Mouse (Mus musculus): ENCODE results near the gene Hoxd4. TPM values are rescaled to one million over a fixed set of nuclear protein-coding genes. Genes with fewer than 3 reads are reported as not detected.
A peak's percentile ranks its signal among the peaks of the same experiment; 100 is the strongest.

Hoxd4 gene
- total RNA-seq, 1 experiment, result 0.94 TPM

- H3K9me3 ChIP-seq (ENCODE audit: control insufficient read depth, insufficient read depth, low read depth, low read length), result no peaks in the 10 kb centered on the region
- no peak for DNase-seq (ENCODE audit: low read depth, low spot score)
- H3K4me1 ChIP-seq (ENCODE audit: control insufficient read depth in 2 of 2, insufficient read depth in 2 of 2, low read length in 2 of 2, poor library complexity in 1 of 2), result peaks cover 0 to 4% of the 10 kb centered on the region in 2 experiments; a peak in 1 of 4 replicates
- in situ Hi-C loops (cut with MboI; ENCODE audit: low sequenced_read_pairs in 2 of 2, unreplicated experiment in 2 of 2), result no loop called here
- H3K4me3 ChIP-seq (ENCODE audit: insufficient read depth in 1 of 2, low read depth in 1 of 2, low read length in 2 of 2, poor library complexity in 1 of 2, severe bottlenecking in 1 of 2), result peak overlapping the region; percentile 42 to 60
- no peak overlapping the region for H3K9ac ChIP-seq (ENCODE audit: insufficient read depth, low read depth, low read length, poor library complexity, severe bottlenecking)
- H3K36me3 ChIP-seq (ENCODE audit: control insufficient read depth, insufficient read depth, low read length, poor library complexity, severe bottlenecking), result no peaks in the 10 kb centered on the region
- no peak overlapping the region for H3K27ac ChIP-seq (ENCODE audit: insufficient read depth, low read depth, low read length, poor library complexity, severe bottlenecking)
- TF ChIP-seq HCFC1 (IDR thresholded peaks at IDR 0.05; ENCODE audit: borderline replicate concordance, insufficient read depth, low read length) (no peak), MAFK (IDR thresholded peaks at IDR 0.05; ENCODE audit: insufficient read depth, low read depth, low read length) (no peak), CHD2 (IDR thresholded peaks at IDR 0.05; ENCODE audit: low read depth, low read length) (no peak), ZC3H11A (IDR thresholded peaks at IDR 0.05; ENCODE audit: borderline replicate concordance, low read depth, low read length) (no peak), ZNF384 (IDR thresholded peaks at IDR 0.05; ENCODE audit: low read depth, low read length) (no peak)
Observed at GRCm38 (mm10) chr2:74726973-74727639, 15.4 kb downstream of the Hoxd4 start.

- in situ Hi-C loops (cut with MboI; ENCODE audit: low sequenced_read_pairs in 2 of 2, unreplicated experiment in 2 of 2), result no loop called here
- Histone ChIP-seq H3K27ac (ENCODE audit: insufficient read depth, low read depth, low read length, poor library complexity, severe bottlenecking) (no peak overlapping the region), H3K4me1 (ENCODE audit: control insufficient read depth in 2 of 2, insufficient read depth in 2 of 2, low read length in 2 of 2, poor library complexity in 1 of 2) (peaks cover 0 to 4% of the 10 kb centered on the region in 2 experiments; a peak in 1 of 4 replicates), H3K9ac (ENCODE audit: insufficient read depth, low read depth, low read length, poor library complexity, severe bottlenecking) (no peak overlapping the region), H3K36me3 (ENCODE audit: control insufficient read depth, insufficient read depth, low read length, poor library complexity, severe bottlenecking) (no peaks in the 10 kb centered on the region), H3K9me3 (ENCODE audit: control insufficient read depth, insufficient read depth, low read depth, low read length) (no peaks in the 10 kb centered on the region), H3K4me3 (ENCODE audit: insufficient read depth in 1 of 2, low read depth in 1 of 2, low read length in 2 of 2, poor library complexity in 1 of 2, severe bottlenecking in 1 of 2) (peak overlapping the region; percentile 42 to 60)
- no peak for DNase-seq (ENCODE audit: low read depth, low spot score)
- no peak for TF ChIP-seq HCFC1 (IDR thresholded peaks at IDR 0.05; ENCODE audit: borderline replicate concordance, insufficient read depth, low read length)
- TF ChIP-seq ZNF384 (IDR thresholded peaks at IDR 0.05; ENCODE audit: low read depth, low read length), result no peak
- TF ChIP-seq ZC3H11A (IDR thresholded peaks at IDR 0.05; ENCODE audit: borderline replicate concordance, low read depth, low read length), result no peak
- TF ChIP-seq CHD2 (IDR thresholded peaks at IDR 0.05; ENCODE audit: low read depth, low read length), result no peak
- TF ChIP-seq MAFK (IDR thresholded peaks at IDR 0.05; ENCODE audit: insufficient read depth, low read depth, low read length), result no peak
Observed at GRCm38 (mm10) chr2:74727640-74728302, 16.0 kb downstream of the Hoxd4 start.

DNA sequence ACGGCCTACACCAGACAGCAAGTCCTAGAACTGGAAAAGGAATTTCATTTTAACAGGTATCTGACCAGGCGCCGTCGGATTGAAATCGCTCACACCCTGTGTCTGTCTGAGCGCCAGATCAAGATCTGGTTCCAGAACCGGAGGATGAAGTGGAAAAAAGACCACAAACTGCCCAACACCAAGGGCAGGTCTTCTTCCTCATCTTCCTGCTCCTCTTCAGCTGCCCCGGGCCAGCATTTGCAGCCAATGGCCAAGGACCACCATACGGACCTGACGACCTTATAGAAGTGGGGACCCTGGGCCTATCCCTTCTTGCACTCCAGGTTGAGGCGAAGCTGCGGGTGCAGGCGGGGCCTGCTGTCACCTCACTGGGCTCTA, 16.6 kb downstream of the Hoxd4 start:
- TF ChIP-seq CHD2 (IDR thresholded peaks at IDR 0.05; ENCODE audit: low read depth, low read length), result no peak
- TF ChIP-seq MAFK (IDR thresholded peaks at IDR 0.05; ENCODE audit: insufficient read depth, low read depth, low read length), result no peak
- no peak for TF ChIP-seq ZC3H11A (IDR thresholded peaks at IDR 0.05; ENCODE audit: borderline replicate concordance, low read depth, low read length)
- TF ChIP-seq HCFC1 (IDR thresholded peaks at IDR 0.05; ENCODE audit: borderline replicate concordance, insufficient read depth, low read length), result no peak
- no peak for TF ChIP-seq ZNF384 (IDR thresholded peaks at IDR 0.05; ENCODE audit: low read depth, low read length)
- Histone ChIP-seq H3K36me3 (ENCODE audit: control insufficient read depth, insufficient read depth, low read length, poor library complexity, severe bottlenecking) (no peaks in the 10 kb centered on the region), H3K9ac (ENCODE audit: insufficient read depth, low read depth, low read length, poor library complexity, severe bottlenecking) (no peak overlapping the region), H3K9me3 (ENCODE audit: control insufficient read depth, insufficient read depth, low read depth, low read length) (no peaks in the 10 kb centered on the region), H3K4me1 (ENCODE audit: control insufficient read depth in 2 of 2, insufficient read depth in 2 of 2, low read length in 2 of 2, poor library complexity in 1 of 2) (peaks cover 0 to 3% of the 10 kb centered on the region in 2 experiments; a peak in 1 of 4 replicates), H3K4me3 (ENCODE audit: insufficient read depth in 1 of 2, low read depth in 1 of 2, low read length in 2 of 2, poor library complexity in 1 of 2, severe bottlenecking in 1 of 2) (peak overlapping the region in 1 of 2 experiments; percentile 5; a peak in 1 of 4 replicates), H3K27ac (ENCODE audit: insufficient read depth, low read depth, low read length, poor library complexity, severe bottlenecking) (no peak overlapping the region)
- in situ Hi-C loops (cut with MboI; ENCODE audit: low sequenced_read_pairs in 2 of 2, unreplicated experiment in 2 of 2), result no loop called here
- no peak for DNase-seq (ENCODE audit: low read depth, low spot score)

DNA sequence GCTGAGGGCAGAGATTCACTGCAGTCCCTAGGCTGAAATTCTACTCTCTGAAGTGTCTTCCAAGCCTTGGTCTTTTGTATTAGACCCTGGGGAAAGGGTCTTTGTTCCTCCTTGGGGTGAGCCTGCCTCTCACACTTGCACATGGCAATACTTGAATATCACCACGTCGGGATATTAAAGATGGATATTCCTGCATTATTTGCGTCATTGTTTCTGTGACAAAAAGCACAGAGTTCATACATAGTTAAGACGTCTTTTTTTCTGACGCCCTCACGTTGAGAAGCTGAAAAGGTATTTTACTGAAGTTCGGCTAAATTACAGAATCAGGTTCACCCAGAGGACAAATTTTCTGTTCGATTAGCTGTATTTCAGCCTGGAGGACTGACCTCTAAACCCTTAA, 18.6 kb downstream of the Hoxd4 start:
- Histone ChIP-seq H3K4me3 (ENCODE audit: insufficient read depth in 1 of 2, low read depth in 1 of 2, low read length in 2 of 2, poor library complexity in 1 of 2, severe bottlenecking in 1 of 2) (no peak overlapping the region), H3K36me3 (ENCODE audit: control insufficient read depth, insufficient read depth, low read length, poor library complexity, severe bottlenecking) (no peaks in the 10 kb centered on the region), H3K9ac (ENCODE audit: insufficient read depth, low read depth, low read length, poor library complexity, severe bottlenecking) (no peak overlapping the region), H3K9me3 (ENCODE audit: control insufficient read depth, insufficient read depth, low read depth, low read length) (no peaks in the 10 kb centered on the region), H3K27ac (ENCODE audit: insufficient read depth, low read depth, low read length, poor library complexity, severe bottlenecking) (no peak overlapping the region), H3K4me1 (ENCODE audit: control insufficient read depth in 2 of 2, insufficient read depth in 2 of 2, low read length in 2 of 2, poor library complexity in 1 of 2) (no peaks in the 10 kb centered on the region; a peak in 1 of 4 replicates)
- no peak for TF ChIP-seq HCFC1 (IDR thresholded peaks at IDR 0.05; ENCODE audit: borderline replicate concordance, insufficient read depth, low read length)
- no peak for TF ChIP-seq CHD2 (IDR thresholded peaks at IDR 0.05; ENCODE audit: low read depth, low read length)
- TF ChIP-seq ZC3H11A (IDR thresholded peaks at IDR 0.05; ENCODE audit: borderline replicate concordance, low read depth, low read length), result no peak
- TF ChIP-seq MAFK (IDR thresholded peaks at IDR 0.05; ENCODE audit: insufficient read depth, low read depth, low read length), result no peak
- TF ChIP-seq ZNF384 (IDR thresholded peaks at IDR 0.05; ENCODE audit: low read depth, low read length), result no peak
- no peak for DNase-seq (ENCODE audit: low read depth, low spot score)
- in situ Hi-C loops (cut with MboI; ENCODE audit: low sequenced_read_pairs in 2 of 2, unreplicated experiment in 2 of 2), result no loop called here
